Mouse (Mus musculus) frontal cortex, adult 2 months (tissue): ENCODE measurements at regions not wholly inside any gene's neighbourhood (a gene's known extent, or its start where the extent isn't known, plus 50 kb on each side); places are given as distances from the start of the nearest gene placed in this dataset.

ENCODE experiments used
- DNase-seq, 2 experiments: peaks; one replicate each; pipeline ENCODE4 v3.0.0; 2022; ENCODE audit warnings: low spot score in 1 of 2; ENCODE audit errors: extremely low spot score in 1 of 2

GRCm38 (mm10) chr14:36819826-36820225, 148.8 kb downstream of the Ccser2 start:
- DNase-seq = no peak

GRCm38 (mm10) chr14:36802418-36802817, 166.2 kb downstream of the Ccser2 start:
- no peak for DNase-seq

GRCm38 (mm10) chr14:36799820-36800219, 168.8 kb downstream of the Ccser2 start:
- no peak for DNase-seq

DNA sequence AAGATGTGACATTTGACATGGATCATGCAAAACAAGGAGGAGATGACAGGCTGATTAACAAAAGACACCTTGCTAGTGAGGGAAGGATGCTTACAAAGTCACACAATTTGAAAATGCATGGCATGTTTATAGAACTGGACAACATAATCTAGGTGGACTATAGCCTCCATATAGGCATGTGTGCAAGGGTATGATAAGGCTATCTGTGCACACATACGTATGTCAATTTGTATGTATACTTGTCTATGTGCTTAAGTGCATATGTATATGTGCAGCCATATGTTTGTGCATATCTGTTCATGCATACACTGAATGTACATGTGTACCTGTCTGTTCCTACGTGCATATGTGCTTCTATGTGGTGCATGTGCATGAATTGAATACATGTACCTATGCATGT, 186.7 kb downstream of the Ccser2 start:
- no peak for DNase-seq

- peak; percentile 4 to 72 for DNase-seq
These were observed 189.6 kb downstream of the Ccser2 start for GRCm38 (mm10) chr14:36778956-36779355.

DNA sequence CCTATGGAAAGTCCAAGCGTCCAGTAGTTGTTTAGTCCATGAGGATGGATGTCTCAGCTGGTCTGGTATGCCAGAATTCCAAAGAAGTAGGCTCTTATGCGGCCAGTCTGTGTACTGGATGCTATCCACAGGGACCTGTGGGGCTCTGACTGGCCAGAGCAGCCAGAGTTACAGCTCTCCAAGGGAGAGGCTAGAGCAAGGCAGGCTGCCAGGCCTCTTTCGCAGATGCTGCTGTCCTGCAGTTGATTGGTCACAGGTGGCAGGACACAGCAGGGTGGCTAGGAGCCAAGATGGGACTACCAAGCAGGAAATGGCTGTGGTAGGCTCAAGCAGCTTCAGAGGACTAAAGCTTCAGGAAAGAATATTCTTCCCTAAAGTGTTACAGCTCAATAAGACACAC, 194.2 kb downstream of the Ccser2 start:
- DNase-seq = no peak

GRCm38 (mm10) chr14:36764377-36764776, 204.2 kb downstream of the Ccser2 start:
- peak in 1 of 2 experiments; percentile 4 for DNase-seq

DNA sequence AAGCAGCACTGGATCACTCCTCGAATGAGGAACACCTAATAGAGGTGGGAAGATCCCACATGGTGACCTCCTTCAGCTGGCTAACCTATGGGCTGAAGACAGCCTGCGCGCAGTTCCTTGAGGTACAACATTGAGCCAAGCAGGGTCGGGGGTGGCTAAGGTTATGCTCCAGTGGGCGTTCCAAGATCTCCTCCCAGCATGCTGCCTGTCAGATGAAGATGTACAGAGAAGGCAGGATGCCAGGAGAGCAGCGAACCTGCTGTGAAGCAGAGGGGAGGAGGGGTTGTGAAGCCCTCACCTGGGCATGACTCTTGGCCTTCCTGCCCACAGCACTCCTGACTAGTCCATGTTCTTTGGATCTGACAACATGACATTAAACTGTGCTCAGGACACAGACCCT, 212.5 kb downstream of the Ccser2 start:
- no peak for DNase-seq

GRCm38 (mm10) chr14:36748130-36748883, 220.3 kb downstream of the Ccser2 start:
- DNase-seq = peak; percentile 13 to 46

GRCm38 (mm10) chr14:36731095-36731494, 237.5 kb downstream of the Ccser2 start:
- DNase-seq = no peak

DNA sequence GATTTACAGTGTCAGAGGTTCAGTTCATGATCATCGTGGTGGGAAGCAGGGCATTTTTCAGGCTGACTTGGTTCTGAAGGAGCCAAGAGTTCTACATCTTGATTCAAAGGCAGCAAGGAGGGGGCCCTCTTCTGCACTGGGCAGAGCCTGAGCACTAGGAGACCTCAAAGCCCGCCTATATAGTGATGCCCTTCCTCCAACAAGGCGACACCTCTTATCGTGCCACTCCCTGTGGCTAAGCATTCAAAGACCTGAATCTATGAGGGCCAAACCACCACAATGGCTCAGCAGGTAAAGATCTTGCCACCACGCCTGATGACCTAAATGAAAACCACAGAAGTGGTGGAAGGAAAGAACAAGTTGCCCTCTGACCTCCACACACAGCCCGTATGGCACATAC, 242.5 kb downstream of the Ccser2 start:
- DNase-seq = no peak

DNA sequence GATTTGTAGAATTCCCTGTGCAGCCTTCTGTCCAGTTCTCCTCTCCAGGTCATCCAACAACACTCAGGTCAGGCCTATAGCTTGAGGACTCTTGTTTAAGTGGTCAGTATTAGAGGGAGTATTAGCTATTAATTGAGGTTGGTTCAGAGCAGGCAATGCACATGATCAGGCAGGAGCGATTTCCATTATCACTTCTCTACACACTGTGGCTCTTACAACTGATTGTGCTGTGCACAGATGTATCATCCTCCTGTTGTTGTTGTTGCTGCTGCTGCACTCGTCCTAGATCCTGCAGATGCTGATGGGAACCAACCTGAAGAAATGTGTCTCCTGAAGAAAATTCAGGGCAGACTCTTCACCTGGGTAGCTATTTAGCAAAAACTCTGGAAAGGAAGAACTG, 252.9 kb downstream of the Ccser2 start:
- no peak for DNase-seq

DNA sequence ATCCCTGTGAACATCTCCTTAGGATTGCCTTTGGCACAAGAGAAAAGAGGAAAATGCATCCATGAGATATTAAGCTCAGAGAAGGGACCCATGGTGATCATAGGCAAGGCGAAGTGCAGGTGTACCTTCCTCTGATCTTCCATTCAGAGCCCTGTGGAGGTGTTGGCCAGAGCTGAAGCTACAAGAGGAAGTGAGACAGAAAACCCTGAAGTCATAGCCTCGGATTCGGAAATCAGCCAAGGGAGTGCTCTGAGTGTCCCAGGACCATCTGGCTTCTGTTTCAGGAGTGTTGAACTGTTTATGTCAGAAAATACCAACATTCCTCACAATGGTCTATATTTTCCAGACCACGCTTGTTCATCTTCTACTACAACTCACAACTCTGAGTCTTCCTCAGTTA, 271.6 kb downstream of the Ccser2 start:
- DNase-seq = no peak

GRCm38 (mm10) chr14:36691958-36692357, 276.6 kb downstream of the Ccser2 start:
- DNase-seq = no peak

- DNase-seq = no peak
These were observed 277.6 kb downstream of the Ccser2 start for GRCm38 (mm10) chr14:36691018-36691417.

DNA sequence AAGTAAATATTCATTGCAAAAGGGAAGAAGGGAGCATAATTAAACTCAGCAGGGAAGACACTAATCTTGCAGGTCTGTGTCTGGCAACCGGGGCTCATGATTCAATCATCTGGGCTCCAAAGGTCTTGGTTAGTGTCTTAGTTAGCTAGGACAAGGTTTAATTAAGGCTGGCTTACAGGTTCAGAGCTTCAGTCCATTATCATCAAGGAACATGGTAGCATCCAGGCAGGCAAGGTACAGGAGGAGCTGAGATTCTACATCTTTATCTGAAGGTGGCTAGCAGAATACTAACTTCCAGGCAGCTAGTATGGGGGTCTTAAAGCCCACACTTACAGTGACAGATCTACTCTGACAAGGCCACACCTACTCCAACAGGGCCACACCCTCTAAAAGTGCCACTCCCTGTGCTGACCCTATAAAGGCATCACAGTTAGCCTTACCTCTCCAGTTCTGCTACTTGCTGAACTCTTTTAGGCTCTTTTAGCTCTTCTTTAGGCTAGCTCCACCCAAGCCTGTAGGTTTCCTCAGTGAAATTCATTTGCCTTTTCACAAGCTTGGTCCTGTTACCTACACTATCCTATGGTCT, 309.8 kb downstream of the Ccser2 start:
- no peak for DNase-seq

GRCm38 (mm10) chr14:36658193-36658592, 310.4 kb downstream of the Ccser2 start:
- DNase-seq = no peak

GRCm38 (mm10) chr14:36652982-36653557, 315.5 kb downstream of the Ccser2 start:
- DNase-seq = peak; percentile 2 to 19

DNA sequence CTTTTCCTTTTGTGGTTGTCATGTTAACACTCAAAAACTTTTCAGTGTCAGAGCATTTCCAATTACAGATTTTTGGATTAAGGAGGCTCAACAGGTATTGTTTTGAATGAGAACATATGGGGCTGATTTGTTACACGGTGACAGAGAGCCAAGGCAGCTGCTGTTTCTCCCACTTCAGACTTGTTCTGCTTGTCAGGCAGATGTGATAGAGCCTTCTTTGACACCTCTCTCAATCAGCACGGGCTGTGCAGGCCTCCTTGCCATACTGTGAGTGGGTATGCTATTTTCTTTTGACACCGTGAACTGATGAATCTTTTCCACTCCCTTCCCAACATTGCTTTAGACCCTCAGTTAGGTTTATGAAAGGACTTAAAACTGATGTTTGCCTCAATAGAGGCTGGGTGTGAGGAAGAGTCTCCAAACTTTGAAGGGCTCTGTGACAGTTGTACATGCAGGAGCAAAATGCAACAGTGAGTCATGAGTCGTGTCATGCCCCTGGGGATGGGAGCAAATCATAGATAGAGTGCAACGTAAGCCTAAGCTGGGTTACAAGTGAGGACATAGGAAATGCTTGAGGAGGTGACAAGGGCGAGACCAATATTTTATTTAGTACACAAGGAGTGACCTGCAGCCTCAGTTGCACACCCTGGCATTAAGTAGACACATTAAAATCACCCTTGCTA, 317.4 kb downstream of the Ccser2 start:
- no peak for DNase-seq

DNA sequence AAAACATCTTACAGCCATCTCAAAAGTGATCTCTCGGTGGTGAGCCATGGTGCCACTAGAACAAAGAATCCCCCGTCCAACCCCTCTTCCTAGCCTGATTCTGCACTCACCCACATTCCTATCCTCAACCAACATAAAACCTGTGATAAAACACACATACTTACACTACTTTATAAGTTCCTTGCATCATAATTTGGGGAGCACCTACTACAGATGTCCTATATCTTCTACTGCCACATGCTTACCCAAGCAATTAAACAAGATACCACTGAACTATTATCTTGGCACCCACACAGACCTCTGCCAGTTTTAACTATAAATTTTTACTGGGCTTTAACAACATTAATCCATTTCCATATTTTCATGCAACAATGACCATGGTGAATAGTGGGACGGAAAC, 321.9 kb downstream of the Ccser2 start:
- DNase-seq = no peak

DNA sequence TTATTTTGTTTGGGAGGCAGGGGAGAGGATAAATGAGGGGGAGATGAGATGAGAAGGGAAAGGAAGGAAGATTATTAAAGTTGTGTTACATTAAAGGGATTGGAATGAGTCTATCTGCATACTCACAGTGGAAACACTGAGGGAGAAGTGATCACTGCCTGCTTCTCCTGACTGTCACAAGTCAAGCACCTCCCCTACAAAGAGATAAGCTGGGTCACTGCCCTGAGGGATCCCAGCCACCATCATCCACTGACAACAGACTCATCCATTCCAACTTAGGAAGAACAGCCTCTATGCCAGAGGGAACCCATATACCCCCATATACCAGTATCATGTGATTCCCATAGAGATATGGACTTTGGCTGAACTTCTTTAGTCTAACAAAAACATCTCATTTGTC, 322.3 kb downstream of the Ccser2 start:
- no peak for DNase-seq

DNA sequence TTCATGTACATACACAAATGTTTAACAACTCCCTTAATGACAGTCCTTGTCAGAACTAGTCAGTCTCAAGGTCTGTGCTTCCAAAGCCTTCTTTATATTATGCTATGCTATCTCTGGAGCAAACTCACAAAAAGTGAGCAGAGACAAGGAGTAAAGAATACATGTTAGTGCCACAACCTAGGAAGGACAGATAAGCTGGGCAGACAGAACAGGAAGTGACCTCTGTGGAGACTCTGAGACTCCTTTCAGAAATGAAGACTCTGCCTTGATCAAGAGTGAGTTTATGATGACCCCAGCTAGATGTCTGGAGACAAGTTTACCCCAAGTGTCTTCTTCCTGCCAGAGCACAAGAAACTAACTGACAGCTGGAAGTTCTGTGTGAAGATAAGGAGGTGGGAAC, 343.8 kb downstream of the Ccser2 start:
- DNase-seq = no peak
